Mouse (Mus musculus) kidney, adult 9 months (tissue): Measurements from ENCODE around the gene Tut7.
"Not testable (repeated sequence)": the region's sequence is repeated elsewhere in the genome, so short reads cannot be mapped to it uniquely, and the experiment has no call there.

Source experiments
- DNase-seq: peaks from one replicate; pipeline ENCODE4 v3.0.0; 2022

The Tut7 gene

DNA sequence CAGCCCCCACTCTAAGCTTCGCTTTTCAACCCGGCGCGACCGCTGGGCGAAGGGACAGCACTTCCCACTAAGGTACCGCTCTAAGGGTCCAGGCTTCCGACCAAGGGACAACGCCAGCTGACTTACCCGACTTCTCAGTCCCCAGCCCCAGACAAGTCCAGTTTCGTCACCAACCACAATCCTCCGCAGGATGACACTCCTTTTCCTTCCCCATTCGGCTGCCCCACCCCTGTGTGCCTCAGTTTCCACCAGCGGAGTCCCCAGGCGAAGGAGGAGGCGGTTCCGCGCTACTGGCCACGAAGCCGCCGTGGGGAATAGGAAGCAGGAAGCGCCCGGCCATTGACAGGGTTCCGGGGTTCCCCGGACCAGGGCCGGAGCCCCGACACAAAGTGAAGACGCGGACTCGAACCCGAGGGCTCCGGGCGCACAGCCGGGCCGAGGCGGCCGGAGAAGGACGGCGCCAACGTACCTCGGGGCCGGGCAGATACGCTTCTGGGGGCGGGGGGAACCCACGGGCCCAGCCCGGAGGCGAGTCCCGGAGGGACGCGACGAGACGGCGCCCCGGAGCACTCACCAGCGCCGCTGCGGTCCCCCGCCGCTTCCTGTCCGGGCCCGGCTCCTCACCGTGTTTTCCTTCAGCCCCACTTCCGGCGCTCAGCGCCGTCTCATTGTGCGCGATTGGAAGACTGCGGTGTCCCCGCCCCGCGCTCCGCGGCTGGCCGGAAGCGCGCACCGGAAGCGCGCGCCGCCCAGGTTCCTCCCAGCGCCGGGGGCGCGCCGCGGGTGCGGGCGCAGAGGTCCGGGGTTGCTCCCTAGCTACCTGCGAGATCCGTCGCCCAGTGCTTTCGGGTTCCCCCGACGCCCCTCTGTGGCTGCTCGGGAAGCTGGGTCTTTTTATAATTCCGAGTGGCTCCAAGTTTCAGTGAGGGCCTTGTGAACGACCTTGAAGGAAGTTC, at the start of gene Tut7:
Gene Tut7, minus strand, starts transcription at position 641 of the 956 bp plus-strand sequence.
- peak; percentile 95 for DNase-seq

DNA sequence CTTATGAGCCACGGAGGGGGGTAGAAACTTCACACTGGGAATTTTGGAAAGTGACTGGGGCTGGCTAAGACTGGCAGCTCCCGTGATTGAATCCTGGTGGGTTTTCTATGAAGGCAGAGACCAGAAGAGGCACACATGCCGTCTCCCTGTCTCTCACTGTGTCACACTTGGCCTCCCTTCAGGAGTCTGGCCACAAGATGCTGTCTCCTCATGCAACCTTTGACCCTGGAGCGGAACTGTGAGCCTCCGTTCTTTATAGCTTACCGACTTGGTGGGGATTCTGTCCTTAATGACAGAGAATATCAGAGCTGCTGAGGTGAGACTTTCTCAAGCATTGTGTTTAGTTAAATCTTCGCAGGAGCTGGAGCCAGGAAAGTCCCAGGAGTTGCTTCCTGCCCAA, 49.5 kb upstream of the Tut7 start:
- peak; percentile 39 for DNase-seq

DNA sequence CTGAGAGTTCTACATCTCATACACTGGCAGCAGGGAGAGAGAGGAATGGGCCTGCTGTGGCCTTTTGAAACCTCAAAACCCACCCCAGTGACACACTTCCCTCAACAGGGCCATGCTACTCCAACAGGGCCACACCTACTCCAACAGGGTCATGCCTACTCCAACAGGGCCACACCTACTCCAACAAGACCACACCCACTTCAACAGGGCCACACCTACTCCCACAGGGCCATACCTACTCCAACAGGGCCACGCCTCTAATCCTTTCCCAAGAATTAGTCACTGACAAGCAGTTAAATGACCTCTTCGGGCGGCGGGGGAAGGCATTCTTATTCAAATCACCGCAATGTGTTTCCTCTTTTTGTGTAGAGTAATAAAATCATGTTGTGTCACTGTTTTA, 47.1 kb upstream of the Tut7 start:
- no peak for DNase-seq

DNA sequence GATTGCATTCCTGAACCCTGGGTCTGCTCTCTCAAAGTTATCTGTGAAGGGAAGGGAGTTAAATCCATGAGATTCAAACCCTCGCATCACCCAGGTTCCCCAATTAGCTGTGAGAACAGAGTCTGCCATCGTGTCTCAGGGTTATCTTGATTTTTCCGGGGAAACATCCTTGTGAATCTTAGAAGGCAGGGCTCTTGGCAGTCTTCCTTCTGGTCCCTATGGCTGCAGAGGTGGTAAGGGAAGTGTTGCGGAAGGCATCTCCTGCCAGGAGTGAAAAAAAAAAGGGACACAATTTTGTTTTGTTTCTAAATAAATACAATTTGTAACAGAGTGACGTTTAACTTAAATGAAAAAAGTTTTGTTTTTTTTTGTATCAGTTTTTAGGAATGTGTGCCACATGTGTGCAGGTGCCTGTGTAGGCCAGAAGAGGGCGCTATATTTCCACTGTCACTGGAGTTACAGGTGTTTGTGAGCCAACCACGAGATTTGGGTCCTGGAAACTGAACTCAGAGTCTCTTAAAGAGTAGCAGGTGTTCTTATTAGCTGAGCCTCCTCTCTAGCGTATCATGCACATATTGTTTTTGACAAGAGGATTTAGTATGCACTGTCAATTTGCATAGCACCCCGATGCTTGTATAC, 45.2 kb upstream of the Tut7 start:
- no peak for DNase-seq

DNA sequence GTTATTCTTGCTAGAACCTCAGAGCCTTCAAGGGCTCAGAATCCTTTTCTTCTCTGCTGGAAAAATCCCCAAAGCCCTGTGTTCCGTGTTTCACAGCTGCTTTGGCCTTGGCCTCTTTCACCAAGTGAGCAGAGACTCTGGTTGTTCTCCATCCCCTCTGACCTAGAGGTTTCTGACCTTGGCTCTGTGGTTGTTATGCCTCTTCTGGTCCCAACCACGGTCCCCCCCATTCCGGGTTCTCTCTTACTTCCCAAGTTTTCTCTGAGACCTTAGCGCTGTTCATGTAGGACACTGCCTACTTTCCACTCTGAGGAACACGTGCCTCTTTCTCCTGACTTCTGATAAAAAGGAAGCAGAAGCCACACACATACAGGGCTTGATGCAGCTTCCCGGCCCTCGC, 44.2 kb upstream of the Tut7 start:
- no peak for DNase-seq

DNA sequence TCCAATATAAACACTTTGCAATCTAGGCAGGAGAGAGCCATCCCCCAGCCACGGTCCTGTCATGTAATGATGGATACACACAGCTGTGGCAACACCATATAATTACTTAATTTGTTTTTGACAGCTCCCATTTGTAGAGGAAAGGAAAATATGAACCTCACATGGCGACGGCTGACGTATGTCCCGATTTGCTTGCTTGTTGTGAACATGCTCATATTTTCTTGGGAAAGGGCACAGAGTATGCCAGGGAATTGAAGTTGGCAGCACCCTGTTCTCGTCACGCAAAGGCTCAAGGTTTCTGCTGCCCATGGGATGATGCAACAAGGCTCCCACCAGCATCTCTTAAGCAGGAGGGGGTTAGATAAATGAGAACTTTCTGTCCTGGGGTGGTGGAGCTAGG, 36.6 kb upstream of the Tut7 start:
- no peak for DNase-seq

DNA sequence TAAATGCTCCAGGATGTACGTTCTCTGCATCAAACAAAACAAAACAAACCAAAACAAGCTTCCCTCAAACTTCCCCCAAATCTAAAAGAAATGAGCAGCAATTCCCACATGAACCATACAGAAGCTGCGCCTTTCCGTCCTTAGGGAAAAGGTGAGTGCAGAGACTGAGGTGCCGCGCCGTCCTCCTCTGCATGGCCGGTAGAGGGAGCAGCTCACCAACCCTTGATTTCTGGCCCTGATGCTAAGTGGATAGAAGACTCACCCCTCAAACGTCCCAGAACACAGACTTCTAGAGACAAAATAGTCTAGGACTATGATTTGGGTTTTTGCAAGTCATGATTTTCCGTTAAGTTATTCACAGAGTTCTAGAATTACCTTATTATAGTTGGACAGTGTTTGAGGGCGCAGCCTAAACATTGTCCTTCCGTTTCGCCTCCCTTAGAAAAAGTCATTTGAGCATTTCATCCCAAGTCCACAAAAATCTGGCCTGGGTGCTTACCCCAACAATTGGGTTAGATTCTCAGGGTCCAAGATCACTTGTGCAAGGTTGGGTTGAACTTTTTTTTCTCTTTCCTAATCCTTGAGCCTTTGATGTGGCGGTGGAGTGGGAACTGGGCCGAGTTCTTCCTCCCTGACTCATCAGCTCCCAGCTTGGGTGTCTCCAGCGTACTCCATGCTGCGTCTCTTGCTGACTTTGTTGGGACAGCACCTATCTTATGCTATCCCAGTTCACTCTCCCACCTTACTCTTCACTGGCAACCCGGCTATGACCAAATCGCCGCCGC, 33.5 kb upstream of the Tut7 start:
- peak; percentile 59 for DNase-seq

DNA sequence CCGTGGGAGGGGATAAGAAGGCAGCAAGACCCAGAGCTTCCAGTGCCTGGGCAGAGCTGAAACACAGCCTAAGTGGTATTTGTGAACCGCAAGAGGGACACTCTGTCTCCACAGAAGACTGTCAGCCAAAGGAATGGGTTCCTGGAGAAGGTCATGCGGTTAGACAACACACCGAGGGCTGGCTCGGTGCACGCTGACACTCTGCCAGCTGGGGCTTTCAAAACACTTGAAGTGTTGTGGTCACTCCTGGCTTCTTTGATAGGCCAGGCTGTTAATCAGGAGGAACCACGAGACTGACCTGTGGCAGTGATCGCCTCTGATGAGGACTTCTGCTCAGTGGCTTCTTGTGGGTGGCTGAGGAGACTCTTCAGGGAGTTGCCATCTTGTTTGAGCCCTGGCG, 30.5 kb upstream of the Tut7 start:
- DNase-seq: no peak

DNA sequence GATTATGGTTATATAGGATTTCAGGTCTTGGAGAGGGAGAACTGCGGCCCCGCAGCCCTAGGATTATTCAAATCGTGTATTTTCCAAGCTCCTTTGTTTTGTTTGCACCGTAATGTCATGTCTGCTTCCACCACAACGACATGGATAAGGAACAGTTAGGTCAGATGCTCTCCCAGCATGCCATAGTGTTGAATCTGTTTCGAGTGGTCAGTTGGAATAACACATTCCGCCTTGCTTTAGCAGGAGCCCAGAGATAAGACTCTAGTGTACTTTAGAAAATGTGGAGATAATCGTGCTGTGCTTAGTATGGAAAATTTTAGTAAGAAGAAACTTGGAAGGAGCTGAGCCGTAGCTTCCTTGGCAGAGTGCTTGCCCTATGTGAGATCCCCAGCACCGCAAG, 27.4 kb upstream of the Tut7 start:
- no peak for DNase-seq

DNA sequence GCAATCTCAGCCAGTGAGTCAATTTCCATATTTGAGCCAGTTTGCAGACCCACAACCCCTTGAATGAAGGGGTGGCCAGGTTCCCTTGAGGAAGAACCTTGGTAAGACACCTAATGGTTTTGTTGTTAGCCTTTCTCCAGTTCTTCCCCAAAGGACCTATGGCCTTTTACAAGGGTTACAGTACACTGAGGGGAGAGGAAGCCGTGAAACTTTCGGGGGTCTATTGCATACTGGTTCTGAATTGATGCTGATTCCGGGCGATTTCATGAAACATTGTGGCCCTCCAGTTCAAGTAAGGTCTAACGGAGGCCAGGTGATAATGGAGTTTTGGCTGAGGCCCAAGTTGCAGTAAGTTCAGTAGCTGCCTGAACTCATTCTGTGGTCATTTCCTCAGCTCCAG, 21.7 kb upstream of the Tut7 start:
- no peak for DNase-seq

DNA sequence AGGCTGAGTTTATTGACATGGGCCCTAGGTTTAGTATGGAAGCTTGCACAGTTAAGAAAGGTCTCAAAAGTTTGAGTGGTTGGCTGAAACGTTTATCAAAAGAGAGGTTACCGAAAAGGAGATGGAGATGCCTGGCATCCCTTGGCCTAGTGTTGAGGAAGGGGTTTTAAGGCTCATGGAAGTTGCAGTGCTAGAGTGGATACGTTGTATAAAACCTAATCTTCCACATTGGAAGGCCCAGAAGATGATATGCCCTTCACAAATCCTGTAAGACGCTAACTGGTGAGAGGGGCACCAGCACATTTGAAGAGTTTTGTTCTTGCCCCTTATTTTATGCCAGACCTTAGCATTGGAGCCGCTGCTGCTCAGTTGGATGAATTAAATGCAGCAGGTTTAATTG, 21.0 kb upstream of the Tut7 start:
- no peak for DNase-seq

DNA sequence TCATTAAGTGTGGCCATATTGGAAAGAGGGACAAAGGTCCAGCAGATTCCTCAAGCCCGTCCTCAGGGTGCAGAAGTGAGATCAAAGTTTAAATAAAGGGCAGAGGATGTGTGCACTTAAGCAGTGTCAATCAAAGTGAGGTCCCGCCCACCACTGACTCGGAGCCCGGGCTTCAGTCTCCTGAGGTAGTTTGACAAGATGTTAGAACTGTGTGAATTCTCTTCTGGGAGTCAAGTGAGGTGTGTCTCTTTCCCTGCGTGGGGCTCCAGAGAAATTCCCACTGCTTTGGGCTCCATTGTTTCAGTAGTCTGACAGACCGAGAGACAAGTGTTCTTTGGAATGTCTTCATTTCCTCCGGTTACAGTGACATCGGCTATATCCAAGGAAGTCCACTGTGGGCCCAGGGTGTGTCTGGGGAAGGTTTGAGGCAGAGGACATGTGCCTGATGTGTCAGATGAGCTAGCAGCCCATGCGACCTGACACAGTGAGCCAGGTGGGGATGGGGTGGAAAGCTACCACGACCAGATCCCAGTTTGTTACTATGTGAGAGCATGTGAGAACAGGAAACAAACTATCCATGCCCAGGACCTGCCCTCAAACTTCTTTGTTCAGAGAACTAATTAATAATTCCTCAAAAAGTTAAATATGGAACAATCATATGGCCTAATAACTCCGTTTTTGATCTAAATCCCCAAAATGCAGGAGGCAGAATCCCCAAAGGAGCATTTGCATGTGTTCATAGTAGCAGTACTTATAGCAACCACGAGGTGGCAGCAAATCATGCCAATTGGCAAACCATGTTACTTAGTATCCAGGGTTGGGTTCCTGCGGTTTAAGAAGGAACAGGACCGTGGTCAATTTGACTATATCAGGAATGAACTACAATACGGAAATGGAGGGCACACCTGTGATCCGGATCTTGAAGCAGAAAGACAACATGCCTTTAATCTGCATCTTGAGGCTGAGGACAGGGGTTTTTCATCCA, 19.6 kb upstream of the Tut7 start:
- peak; percentile 91 for DNase-seq

DNA sequence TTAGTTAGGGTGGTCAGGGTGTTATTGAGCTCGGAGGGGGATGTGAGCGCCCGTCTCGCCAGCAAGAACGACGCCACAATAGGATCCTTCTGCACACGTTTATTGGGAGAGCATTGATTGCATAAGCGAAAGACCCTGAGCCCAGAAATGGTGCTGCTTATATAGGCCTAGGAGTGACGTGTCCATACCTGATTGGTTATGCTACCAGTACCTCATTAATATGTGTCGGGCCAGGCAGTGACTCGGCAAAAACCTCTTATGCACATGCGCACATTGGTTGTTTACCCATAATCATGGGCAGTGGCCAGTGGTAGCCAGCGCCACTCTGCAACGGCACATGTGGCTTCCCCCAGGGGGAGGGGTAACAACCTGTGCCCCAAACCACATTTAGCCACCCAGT, 18.8 kb upstream of the Tut7 start:
- not testable (repeated sequence) for DNase-seq

DNA sequence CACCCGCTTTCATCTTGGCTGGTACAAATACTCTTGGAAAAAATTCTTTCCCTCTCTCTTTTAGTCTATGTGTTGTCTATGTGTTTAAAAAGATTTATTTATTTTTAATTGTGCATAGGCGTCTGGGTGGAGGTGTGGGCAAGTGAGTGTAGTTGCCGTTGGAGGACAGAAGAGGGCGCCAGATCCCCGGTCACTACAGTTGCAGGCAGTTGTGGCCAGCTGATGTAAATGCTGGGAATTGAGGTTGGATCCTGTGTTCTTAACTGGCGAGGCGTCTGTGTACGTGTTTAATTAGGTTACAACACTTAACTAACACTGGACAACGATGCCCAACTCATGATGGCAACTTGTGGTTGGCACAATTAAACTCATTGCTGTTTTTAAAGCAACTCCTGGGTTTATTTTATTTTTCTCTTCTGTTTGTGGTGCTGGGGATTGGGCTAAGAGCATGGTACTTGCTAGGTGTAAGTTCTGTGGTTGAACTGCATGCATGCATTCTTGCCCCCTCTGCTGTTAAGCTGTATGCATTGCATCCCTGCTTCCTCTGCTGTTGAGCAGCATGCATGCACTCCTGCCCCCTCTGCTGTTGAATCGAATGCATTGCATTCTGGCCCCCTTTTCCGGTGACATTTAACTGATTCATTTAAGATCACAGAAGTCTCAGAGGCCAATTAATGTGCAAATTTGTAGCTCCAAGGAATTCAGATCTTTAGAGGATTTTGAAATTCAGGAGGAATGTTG, 17.7 kb upstream of the Tut7 start:
- peak; percentile 94 for DNase-seq

DNA sequence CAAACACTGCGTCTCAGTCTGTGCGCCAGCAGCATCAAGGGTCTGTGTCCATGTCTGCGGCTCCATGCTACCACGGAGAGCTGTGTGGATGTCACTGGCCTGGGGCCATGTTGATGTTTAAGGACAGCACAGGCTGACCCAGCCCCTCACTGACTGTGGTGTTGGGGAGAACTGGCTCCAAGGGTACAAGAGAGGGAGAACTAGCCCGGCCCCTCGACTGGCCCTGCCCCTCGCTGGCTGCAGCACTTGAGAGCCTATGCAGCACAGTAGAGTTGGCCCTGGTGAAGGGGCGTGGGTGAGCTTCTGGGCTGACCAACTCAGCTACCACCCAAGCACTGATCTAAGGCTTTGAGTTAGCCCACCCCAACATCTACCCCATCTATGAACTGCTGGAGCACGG, 16.4 kb upstream of the Tut7 start:
- no peak for DNase-seq

DNA sequence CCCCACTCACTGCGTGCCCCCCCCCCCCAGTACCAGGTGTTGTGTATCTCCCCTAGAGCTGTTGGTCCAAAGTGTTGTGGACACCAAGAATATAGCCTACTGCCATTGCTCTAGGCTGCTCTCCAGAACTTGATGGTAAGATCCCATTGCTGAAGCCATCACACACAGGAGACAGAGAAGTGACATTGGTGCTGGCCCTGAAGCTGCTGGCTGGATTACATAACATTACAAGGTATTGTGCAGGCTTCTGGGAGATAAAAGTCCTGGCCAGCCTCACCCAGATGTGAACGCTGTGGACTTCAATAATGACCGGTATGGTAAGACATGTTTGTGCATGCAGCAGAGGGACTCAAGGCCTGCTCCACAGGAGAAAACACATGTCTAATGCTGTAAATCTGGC, 15.5 kb upstream of the Tut7 start:
- DNase-seq: no peak

DNA sequence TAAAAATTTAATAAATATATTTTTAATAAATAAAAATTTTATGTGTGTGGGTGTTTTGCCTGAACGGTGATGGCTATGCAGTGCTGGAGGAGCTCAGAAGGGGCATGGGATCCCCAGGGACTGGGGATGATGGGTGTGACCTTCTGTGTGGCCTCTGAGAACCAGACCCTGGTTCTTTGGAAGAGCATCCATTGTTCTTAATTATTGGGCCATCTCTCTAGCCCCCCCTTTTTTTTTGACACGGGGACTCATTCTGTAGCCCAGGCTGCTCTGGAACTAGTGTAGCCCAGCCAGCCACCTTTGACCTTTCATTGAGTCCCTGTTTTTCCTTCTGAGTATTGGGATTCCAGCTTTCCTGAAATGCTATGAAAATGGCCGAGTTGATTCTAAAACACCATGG, 13.9 kb upstream of the Tut7 start:
- no peak for DNase-seq

DNA sequence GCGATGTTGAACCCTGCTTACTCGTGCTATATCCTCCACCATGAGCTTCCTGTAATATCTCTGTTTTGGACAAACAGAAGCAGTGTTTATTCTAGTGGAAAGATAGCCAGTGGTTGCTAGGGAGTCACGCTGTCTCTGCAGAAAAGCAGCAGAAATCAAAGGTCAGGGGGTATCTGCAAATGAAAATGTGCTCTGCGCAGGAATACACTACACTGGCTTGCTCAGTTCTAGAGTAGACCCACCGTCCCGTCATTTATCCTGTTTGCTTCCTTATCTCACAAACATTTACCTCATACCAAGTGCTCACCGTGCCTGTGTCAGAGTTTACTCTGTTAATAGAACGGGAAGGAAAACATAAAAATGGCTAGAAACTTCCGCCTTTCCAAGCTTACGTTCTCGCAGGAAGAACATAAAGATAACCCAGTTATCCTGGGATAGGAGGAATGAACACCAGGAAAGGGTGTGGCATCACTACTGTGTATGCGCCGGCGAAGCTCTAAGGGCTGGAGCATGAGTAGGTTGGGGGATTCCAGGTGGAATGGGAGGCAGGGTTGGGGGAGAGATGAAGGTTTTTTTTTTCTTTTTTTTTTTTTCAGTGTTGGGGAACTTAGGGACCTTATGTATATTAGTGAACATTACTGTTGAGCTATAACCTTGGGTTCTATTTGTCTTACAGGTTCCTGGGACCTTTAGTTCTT, 13.3 kb upstream of the Tut7 start:
- peak; percentile 54 for DNase-seq

DNA sequence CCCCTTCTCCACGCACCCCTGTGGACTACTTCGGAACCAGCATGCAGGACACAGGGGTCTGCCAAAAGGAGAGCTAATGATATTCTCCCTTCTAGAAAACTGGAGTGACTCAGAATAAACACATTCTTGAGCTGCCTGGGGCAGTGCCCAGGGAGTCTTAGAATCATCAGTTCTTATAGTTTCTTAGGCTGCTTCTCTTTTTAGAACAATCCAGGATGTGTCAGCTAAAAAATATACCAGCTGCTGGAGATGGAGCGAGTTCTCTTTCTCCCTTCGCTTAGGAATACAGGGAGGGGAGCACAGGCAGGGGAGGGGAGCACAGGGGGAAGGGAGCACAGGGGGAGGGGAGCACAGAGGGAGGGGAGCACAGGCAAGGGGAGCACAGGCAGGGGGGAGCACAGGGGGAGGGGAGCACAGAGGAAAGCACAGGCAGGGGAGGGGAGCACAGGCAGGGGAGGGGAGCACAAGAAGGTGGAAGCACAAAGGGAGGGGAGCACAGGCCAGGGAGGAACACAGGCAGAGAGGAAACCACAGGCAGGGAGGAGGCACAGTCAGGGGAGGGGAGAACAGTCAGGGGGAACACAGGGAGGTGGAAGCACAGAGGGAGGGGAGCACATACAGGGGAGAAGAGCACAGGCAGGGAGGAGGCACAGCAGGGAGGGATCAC, 12.0 kb upstream of the Tut7 start:
- DNase-seq: no peak

DNA sequence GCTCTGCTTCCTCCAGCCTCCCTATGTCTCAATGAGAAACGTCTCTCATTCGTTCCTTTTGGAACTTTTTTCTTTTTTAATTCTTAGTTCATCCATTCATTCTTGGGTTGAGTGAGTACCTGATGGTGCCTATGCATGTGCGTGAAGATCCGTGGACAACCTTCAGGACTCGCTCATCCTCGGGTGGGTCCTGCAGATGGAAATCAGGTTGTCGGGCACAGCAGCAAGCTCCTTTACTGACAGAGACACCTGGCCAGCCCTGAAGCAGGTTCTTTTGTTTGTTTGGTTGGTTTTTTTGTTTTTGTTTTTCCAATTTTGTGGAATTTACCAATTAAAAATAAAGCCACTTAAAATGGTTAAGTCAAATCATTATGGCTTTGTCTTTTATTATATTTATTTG, 9.9 kb upstream of the Tut7 start:
- no peak for DNase-seq
